Mouse (Mus musculus) CD4-positive naive resting alpha-beta T cell, adult 57 days (primary cell): ENCODE data around the gene Erich6. TPM values are rescaled to one million over a fixed set of nuclear protein-coding genes. Genes with fewer than 3 reads are reported as not detected.

Experiments used
- total RNA-seq: library from RNA; stranded (reverse); gene quantifications from one replicate; pipeline ENCODE4 v1.2.4, GENCODE M21; 2023

Erich6 gene
- not detected for total RNA-seq

DNA sequence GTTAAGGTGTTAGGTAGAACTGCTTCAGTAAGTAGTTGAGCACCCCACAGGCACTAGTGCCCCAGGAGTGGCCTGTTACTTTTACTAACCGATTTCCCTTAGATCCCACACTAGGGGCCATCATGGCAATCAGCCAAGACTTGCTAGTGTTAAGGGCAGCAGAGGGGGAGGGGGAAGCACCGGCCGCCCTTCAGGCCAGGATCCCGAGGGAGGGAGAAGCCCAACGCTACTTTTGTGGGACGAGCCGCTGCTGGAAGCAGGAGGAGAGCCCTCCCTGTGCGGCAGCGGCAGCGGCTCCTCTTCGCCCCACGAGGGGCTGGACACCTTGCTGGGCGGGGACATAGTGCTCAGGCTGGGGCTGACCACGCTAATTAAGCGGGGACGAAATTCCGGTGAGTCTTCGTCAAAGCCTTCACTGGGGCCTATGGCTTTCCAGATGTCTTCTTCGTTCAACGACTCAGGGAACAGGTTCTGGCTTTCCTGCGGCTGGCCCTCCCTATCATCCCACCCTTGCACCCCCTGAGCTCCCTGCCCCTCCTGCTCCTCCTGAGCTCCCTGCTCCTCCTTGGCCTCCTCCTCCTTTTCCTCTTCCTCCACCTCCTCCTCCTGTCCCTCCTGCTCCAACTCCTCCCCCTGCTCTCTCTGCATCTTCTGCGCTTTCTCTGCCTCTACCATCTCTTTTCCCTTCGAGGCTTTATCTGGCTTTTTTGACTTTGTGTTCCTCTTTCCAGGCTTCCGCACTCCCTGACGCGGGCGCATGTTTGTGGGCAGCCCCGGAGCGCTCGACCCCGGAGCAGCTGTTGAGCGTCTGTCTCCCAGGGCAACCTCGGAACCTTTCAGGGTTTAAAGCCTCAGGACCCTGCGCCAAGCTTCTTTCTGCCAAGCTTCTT lies at the start of gene Erich6:
Gene Erich6 (minus strand): TSS at position 802 of the 890 bp plus-strand sequence.

DNA sequence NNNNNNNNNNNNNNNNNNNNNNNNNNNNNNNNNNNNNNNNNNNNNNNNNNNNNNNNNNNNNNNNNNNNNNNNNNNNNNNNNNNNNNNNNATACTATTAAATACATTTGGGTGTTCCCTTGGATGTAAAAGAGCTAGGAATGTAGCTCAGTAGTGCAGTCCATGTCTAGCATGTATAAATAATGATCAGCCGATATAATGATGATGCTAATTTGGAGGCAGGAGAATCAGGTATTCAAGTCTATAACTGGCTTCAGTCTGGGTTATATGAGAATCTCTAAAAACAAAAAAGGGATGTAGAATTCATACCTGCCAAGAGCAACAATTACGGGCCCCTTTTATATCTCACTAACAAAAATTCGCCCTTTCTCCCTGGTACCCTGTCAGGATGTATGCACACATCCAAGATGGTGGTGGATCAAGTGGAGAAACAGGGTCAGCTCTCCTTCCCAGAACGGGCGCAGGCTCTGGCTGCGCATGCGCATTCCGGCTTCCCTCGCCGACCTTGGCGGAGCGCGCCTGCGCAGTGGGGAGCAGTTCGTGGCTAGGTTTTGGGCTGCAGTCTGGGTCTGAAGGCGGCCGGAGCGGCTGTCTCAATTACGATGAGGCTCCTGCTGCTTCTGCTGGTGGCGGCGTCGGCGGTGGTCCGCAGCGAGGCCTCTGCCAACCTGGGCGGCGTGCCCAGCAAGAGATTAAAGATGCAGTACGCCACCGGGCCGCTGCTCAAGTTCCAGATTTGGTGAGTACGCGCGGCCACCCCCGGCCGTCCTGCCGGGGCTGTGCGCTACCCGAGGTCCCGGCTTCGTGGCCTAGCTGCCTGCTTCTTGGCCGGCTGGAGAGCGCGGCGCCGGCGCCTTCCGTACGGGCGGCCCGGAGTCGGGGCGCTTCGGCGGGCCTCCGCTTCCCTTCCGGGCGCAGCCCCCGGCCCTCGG lies 60.6 kb downstream of the Erich6 start, which contains the start of gene Selenot:
Gene Selenot (plus strand): TSS at position 500 of the 930 bp plus-strand sequence.

Other genes starting within 250 kb of the Erich6 start
- 58.9 TPM for gene Tsc22d2, start 222.5 kb downstream of the Erich6 start, total RNA-seq
- gene Eif2a, start 111.4 kb downstream of the Erich6 start, total RNA-seq = 57.8 TPM
- gene Serp1, start 111.3 kb downstream of the Erich6 start, total RNA-seq = 47.3 TPM
- gene Selenot, start 60.6 kb downstream of the Erich6 start, total RNA-seq = 119 TPM
- gene Siah2, start 55.2 kb upstream of the Erich6 start, total RNA-seq = 58.9 TPM
- gene Mindy4b-ps, start 185.1 kb upstream of the Erich6 start, total RNA-seq = not detected
- not detected for gene Clrn1, start 248.1 kb upstream of the Erich6 start, total RNA-seq